Mouse (Mus musculus) intestine, embryonic 16.5 days (tissue): ENCODE measurements around the gene Opcml. TPM values are rescaled to one million over a fixed set of nuclear protein-coding genes. Genes with fewer than 3 reads are reported as not detected.

Experiments used
- ATAC-seq: fragments of 200-750 bp; cut with Nextera tagmentation; 2 replicates; pipeline ENCODE4 v1.8.0; 2017; ENCODE audit warnings: moderate TSS enrichment, moderate library complexity
- H3K27ac ChIP-seq: fragments of 300-500 bp; sonication (generic); 2 replicates; pipeline ENCODE4 v1.5.1; 2014; ENCODE audit warnings: mild to moderate bottlenecking, low read length
- H3K27me3 ChIP-seq: fragments of 300-500 bp; sonication (generic); replicated peaks from 2 replicates; pipeline ENCODE4 v1.6.1; 2014; ENCODE audit warnings: low read length, control low read depth, mixed read lengths; ENCODE audit not compliant: control insufficient read depth, insufficient read depth
- H3K36me3 ChIP-seq: fragments of 300-500 bp; sonication (generic); 2 replicates; pipeline ENCODE4 v1.6.1; 2014; ENCODE audit warnings: low read length, control low read depth; ENCODE audit not compliant: control insufficient read depth, insufficient read depth
- H3K4me1 ChIP-seq: fragments of 300-500 bp; sonication (generic); 2 replicates; pipeline ENCODE4 v1.6.1; 2014; ENCODE audit warnings: low read length, control low read depth, mixed read lengths; ENCODE audit not compliant: control insufficient read depth, insufficient read depth
- H3K4me2 ChIP-seq: fragments of 300-500 bp; sonication (generic); 2 replicates; pipeline ENCODE4 v1.6.1; 2014; ENCODE audit warnings: low read depth, low read length, control low read depth
- H3K4me3 ChIP-seq: fragments of 300-500 bp; sonication (generic); 2 replicates; pipeline ENCODE4 v1.5.1; 2014; ENCODE audit warnings: mild to moderate bottlenecking, low read length
- H3K9ac ChIP-seq: fragments of 300-500 bp; sonication (generic); 2 replicates; pipeline ENCODE4 v1.6.1; 2014; ENCODE audit warnings: low read depth, low read length
- H3K9me3 ChIP-seq: fragments of 300-500 bp; sonication (generic); 2 replicates; pipeline ENCODE4 v1.6.1; 2016; ENCODE audit warnings: low read length, control low read depth; ENCODE audit not compliant: control insufficient read depth
- WGBS: fragments of 180-500 bp; shearing (Covaris S2); extraction: QIAGEN DNeasy Blood & Tissue Kit; methylation state at CpG from one replicate; pipeline ENCODE4 v1.1.7; 2014; 5-methylcytosine and 5-hydroxymethylcytosine counted together
- polyA plus RNA-seq: library from polyadenylated mRNA; unstranded; fragments of >200 nt; fragmentation: Nextera tagmentation; extraction: Ambion mirVana; gene quantifications from 2 replicates; pipeline ENCODE4 v1.2.1, GENCODE M21; 2015

Gene Opcml
- polyA plus RNA-seq, 1 experiment from 2014 or later: 3.1 TPM

- Histone ChIP-seq H3K4me2 (no peak overlapping the region), H3K4me1 (no peaks in the 10 kb centered on the region), H3K9ac (no peak overlapping the region), H3K27ac (no peak overlapping the region), H3K4me3 (no peak overlapping the region), H3K36me3 (no peaks in the 10 kb centered on the region), H3K27me3 (no peaks in the 10 kb centered on the region), H3K9me3 (no peaks in the 10 kb centered on the region)
- no peak for ATAC-seq
- 79% methylated on average over 4 of the region's 4 CpGs for WGBS
Observed at GRCm38 (mm10) chr9:28756841-28757451, 966.4 kb downstream of the Opcml start.

DNA sequence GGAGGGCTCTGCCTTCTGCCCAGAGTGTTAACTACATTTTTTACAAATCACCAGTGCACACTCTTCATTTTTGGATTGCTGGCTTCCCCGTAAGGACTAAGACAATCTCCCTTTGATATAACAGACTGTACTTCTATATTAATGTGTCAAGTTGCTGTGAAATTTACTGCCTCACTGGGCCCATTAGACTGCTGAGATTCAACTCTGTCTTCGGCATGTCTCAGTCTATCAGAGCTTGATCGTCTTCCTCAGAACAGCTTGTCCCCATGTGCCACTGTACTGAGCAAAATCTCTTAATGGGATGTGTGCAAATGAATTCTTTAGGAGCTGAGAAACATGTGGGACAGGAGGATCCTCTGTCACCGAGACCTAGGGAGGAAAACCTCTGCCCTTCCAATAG is 970.9 kb downstream of the Opcml start:
- Histone ChIP-seq H3K4me3 (no peak overlapping the region), H3K4me2 (no peak overlapping the region), H3K27ac (no peak overlapping the region), H3K4me1 (no peaks in the 10 kb centered on the region), H3K27me3 (no peaks in the 10 kb centered on the region), H3K9me3 (no peaks in the 10 kb centered on the region), H3K36me3 (no peaks in the 10 kb centered on the region), H3K9ac (no peak overlapping the region)
- ATAC-seq: no peak
- WGBS: 83% methylated on average over 4 of the region's 4 CpGs

DNA sequence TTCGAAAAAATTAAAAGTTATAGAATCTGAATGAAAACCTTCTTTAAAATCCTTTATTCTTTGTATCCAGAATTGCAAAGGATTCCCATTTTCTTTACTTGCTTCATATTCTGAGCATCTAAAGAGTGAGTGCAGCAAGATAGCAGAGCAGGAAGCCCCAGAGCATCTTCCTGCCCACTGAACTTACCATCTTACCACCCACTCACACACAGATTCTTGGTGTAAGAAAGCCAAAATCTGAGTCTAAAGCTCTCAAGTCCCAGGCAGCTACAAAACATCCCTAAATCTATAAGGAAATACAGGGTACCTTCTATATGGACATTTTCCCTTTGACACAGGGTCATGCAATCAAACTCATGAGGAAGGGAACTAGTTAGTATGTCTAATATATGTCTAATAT is 973.6 kb downstream of the Opcml start:
- no peak for ATAC-seq
- no peaks in the 10 kb centered on the region for H3K27me3 ChIP-seq
- no peak overlapping the region for H3K9ac ChIP-seq
- H3K27ac ChIP-seq: no peak overlapping the region
- H3K4me2 ChIP-seq: no peak overlapping the region
- no peaks in the 10 kb centered on the region for H3K4me1 ChIP-seq
- WGBS: 80% methylated on average over 1 of the region's 1 CpGs
- H3K9me3 ChIP-seq: no peaks in the 10 kb centered on the region
- H3K4me3 ChIP-seq: no peak overlapping the region
- no peaks in the 10 kb centered on the region for H3K36me3 ChIP-seq

DNA sequence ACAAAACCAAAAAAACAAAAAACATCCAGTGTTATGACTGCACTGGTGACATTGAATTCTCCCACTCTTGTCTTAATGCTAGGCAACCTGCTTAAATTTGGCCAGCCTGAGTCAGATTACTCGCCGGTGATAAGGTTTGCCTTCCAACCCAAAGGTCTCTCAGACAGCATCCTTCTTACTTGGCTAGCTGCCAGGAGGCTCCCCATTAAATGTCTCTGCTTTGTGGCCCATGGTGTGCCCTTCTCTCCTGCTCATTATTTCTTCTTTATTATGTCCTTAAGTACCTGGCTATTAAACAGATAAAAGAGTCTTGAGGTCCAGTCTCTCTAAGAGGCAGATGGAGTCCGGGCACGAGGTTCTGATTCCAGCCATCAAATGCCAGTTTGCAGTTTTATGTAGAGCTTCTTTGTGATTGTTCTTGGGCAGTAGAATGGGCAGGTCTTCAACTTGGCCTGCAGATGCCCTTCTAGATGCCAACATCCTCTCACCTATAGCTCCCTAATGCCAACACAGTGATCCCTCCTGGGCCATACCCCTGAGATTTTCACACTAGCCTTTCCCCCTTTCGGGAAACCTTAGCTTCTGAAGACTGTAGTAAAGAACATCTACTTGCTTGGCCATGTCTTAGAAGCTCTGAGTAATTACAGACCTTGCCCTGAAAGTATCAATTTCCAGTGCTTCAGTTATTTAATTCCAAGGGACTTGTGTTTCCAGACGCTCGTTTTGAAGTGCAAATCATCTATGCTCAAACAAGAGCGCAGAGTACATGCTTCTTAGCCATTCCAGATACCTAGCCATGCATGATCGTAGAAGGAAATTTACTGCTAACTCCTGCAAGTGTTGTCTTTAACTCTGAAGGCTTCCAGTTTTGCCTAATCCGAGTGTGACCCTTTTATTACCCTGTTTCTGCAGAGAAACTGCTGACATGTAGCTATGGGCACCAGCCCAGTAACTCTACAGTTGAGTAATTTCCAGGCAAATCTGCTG is 986.2 kb downstream of the Opcml start:
- H3K27me3 ChIP-seq: no peaks in the 10 kb centered on the region
- H3K9ac ChIP-seq: no peak overlapping the region
- 58% methylated on average over 10 of the region's 10 CpGs for WGBS
- H3K36me3 ChIP-seq: no peaks in the 10 kb centered on the region
- no peak overlapping the region for H3K27ac ChIP-seq
- ATAC-seq: no peak
- H3K4me1 ChIP-seq: no peaks in the 10 kb centered on the region
- peaks cover 3% of the 10 kb centered on the region; the same call in 1 of the 2 replicates for H3K9me3 ChIP-seq
- no peak overlapping the region for H3K4me3 ChIP-seq
- H3K4me2 ChIP-seq: no peak overlapping the region

GRCm38 (mm10) chr9:28783834-28784233 is 993.3 kb downstream of the Opcml start:
- no peak overlapping the region for H3K9ac ChIP-seq
- no peak overlapping the region for H3K4me3 ChIP-seq
- 38% methylated on average over 4 of the region's 4 CpGs for WGBS
- H3K4me2 ChIP-seq: no peak overlapping the region
- H3K9me3 ChIP-seq: no peaks in the 10 kb centered on the region
- no peaks in the 10 kb centered on the region for H3K4me1 ChIP-seq
- ATAC-seq: peak; percentile 98
- no peaks in the 10 kb centered on the region for H3K36me3 ChIP-seq
- H3K27ac ChIP-seq: no peak overlapping the region
- no peaks in the 10 kb centered on the region for H3K27me3 ChIP-seq

DNA sequence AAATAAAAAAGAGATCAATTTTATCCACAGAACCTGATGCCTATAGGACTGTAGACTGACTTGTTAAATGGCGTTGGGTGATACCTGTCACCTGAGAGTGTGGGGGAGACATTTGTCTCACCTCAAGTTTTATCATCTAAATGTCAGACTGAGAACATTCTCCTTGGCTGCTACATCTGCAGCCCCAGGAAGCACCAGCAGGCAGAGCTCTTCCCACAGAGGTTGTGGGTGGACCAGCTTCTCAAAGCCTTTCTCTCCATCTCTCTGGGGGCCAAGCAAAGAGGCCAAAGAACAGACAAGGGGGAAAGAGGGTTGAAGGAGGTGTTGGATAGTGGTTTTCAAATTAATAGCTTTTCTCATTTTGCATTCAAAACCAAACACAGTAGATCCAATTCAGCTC is 998.9 kb downstream of the Opcml start:
- 74% methylated on average over 1 of the region's 1 CpGs for WGBS
- Histone ChIP-seq H3K9me3 (no peaks in the 10 kb centered on the region), H3K27ac (no peak overlapping the region), H3K9ac (no peak overlapping the region), H3K27me3 (no peaks in the 10 kb centered on the region), H3K4me3 (no peak overlapping the region), H3K4me1 (no peaks in the 10 kb centered on the region), H3K4me2 (no peak overlapping the region), H3K36me3 (no peaks in the 10 kb centered on the region)
- ATAC-seq: no peak

DNA sequence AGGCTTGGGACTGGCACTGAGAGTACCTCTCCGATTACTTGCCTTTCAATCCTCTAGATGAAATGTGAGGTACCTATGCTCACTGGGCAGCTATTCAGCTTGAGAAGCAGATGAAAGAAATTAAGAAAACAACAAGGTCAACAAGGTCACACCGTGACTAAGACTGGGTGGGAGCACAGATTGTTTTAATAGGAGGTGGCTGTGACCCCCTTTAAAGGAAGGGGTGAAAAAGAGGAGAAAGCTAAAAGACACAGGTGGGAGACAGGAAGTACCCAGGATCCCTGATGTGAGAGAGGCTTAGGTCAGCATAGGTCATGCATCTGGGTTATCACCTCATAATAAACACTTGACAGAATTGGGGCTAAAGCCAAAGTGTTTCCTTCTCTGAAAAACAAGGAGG is 1009.5 kb downstream of the Opcml start:
- Histone ChIP-seq H3K4me3 (no peak overlapping the region), H3K9ac (no peak overlapping the region), H3K9me3 (no peaks in the 10 kb centered on the region), H3K4me1 (no peaks in the 10 kb centered on the region), H3K27ac (no peak overlapping the region), H3K4me2 (no peak overlapping the region), H3K27me3 (no peaks in the 10 kb centered on the region), H3K36me3 (no peaks in the 10 kb centered on the region)
- WGBS: 38% methylated on average over 2 of the region's 2 CpGs
- no peak for ATAC-seq

DNA sequence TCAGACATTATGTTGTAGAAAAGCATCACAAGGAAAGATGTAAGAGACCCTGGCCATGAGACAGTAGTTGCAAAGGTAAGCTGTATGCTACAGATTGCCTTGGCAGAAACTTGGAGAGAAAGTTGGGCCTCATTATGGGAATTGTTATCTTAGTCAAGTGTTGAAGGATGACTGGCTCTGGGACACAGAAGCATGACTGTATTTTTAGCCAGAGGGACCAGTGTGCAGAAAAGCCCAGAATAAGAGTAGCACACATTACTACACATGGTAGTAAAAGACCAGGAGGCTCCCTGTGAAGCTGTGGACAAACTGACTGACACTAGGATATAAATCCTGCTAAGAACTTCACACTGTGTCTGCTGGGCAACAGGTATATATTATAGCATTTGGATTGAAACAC is 1016.1 kb downstream of the Opcml start:
- no peaks in the 10 kb centered on the region for H3K36me3 ChIP-seq
- H3K9ac ChIP-seq: no peak overlapping the region
- H3K4me1 ChIP-seq: no peaks in the 10 kb centered on the region
- no peak overlapping the region for H3K4me2 ChIP-seq
- no peak overlapping the region for H3K27ac ChIP-seq
- H3K27me3 ChIP-seq: no peaks in the 10 kb centered on the region
- H3K4me3 ChIP-seq: no peak overlapping the region
- no peak for ATAC-seq
- H3K9me3 ChIP-seq: no peaks in the 10 kb centered on the region

- Histone ChIP-seq H3K9me3 (no peaks in the 10 kb centered on the region), H3K36me3 (no peaks in the 10 kb centered on the region), H3K4me3 (no peak overlapping the region), H3K27me3 (no peaks in the 10 kb centered on the region), H3K4me2 (no peak overlapping the region), H3K9ac (no peak overlapping the region), H3K4me1 (no peaks in the 10 kb centered on the region), H3K27ac (no peak overlapping the region)
- no peak for ATAC-seq
- 97% methylated on average over 3 of the region's 3 CpGs for whole genome bisulfite sequencing
Observed at GRCm38 (mm10) chr9:28822060-28822459, 1031.5 kb downstream of the Opcml start.
